Mouse (Mus musculus): Measurements from ENCODE around the gene Olfr1094. TPM values are rescaled to one million over a fixed set of nuclear protein-coding genes. Genes with fewer than 3 reads are reported as not detected.

The Olfr1094 gene
- not detected for polyA plus RNA-seq (2017; shearing (Covaris generic))

DNA sequence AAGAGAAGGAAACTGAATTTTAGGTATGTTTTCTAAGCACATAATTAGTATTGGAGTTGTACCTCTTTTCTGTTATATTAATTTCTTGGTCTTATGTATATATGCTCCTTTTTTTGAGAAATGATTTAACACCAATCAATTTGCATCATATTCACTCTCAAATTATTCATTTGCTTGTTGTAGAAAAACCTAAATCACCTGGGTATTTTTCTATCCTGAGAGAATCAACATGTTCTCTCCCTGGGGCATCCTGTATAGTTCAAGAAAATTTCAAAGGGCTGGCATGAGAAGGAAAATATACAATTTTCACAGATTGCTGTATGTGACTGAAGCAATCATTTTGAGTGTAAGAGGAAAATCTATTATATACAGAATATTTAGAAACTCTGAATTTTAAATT, at the start of gene Olfr1094:
Gene Olfr1094, plus strand, starts transcription at position 301 of the 400 bp plus-strand sequence.
- no peak for ATAC-seq

DNA sequence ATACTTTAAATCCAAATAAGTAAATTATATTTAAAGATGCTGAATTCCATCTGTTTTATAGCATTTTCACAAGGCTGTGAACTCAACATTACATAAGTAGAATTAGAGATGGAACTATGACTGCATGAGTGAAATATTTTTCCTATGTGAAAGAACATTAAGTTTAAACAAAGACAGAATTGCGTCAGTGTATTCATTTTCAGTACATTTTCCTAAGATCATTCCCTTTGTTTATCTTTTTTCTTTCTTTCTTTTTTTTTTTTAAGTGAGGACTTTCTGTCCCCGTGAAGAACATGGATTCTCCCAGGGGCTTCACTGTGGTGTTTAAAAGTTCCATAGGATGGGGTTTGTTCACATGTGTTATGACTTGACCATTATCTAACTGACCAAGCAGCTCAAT, 42.3 kb upstream of the Olfr1094 start, which contains the start of gene Olfr1093:
Gene Olfr1093, plus strand, starts transcription at position 301 of the 400 bp plus-strand sequence.
- ATAC-seq = no peak

DNA sequence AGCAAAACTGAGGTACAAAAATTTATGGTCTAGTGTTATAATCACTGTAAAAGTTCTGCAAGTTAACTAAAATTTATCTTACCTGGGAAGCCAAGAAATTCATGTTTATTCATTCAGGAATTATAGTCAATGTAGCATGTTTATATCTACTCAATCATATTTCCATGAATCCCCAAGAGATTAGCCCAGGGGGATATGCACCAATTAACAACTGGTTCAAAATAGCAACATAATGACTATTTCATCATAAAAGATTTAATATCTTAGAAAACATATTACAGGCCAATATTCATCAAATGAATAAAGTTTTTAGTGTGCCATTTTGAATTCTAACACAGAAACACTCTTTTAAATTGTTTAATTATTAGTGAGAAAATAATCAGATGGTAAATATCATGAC, 14.5 kb upstream of the Olfr1094 start, which contains the start of gene Olfr141:
Gene Olfr141, minus strand, starts transcription at position 101 of the 400 bp plus-strand sequence.
- no peak for ATAC-seq

DNA sequence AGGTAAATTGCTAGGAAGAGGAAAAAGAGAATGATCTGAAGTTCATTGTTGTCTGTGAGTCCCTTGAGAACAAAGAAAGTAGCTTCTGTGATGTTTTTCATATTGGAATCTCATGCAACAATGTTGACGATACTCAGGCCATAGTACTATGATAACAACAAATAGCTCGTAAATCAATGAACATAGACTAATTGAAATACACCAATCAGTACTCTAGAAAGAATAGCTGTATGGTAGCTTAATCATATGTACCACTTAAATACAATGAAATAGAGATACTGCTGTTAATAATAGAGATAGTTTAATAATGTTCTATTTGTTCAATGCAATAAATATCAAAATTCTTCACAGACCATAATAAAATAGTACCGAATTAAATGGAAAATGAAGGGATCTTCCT, 27.1 kb downstream of the Olfr1094 start, which contains the start of gene Olfr1095:
Gene Olfr1095, minus strand, starts transcription at position 101 of the 400 bp plus-strand sequence.
- no peak for ATAC-seq

DNA sequence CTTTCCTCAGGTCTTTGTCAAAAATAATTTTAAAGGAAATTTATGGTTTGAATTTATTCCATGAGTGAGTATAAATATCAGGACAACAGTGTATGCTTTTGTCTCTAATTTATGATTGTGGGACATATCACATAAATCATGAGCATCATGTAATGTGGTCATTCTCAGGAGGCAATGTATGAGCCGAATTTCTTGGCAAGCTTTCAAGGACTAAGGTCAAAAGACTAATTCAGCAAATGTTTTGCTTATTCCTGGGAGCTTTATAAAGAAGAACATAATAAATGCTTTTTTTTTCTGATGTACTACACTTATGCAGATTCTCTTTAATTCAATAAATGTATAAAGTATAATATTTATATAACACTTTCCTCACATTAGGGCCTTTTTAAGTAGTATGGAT, 50.2 kb downstream of the Olfr1094 start, which contains the start of gene Gm13723:
Gene Gm13723, minus strand, starts transcription at position 101 of the 400 bp plus-strand sequence.
- no peak for ATAC-seq

Other genes with a start within 250 kb of the Olfr1094 start
- gene Olfr1082, start 225.7 kb upstream of the Olfr1094 start, polyA plus RNA-seq (2017; shearing (Covaris generic)) = not detected
- gene Olfr1084, start 184.9 kb upstream of the Olfr1094 start, polyA plus RNA-seq (2017; shearing (Covaris generic)) = not detected
- not detected for gene Olfr1085, start 162.6 kb upstream of the Olfr1094 start, polyA plus RNA-seq (2017; shearing (Covaris generic))
- not detected for gene Olfr1086, start 144.6 kb upstream of the Olfr1094 start, polyA plus RNA-seq (2017; shearing (Covaris generic))
- gene Olfr1087, start 126.3 kb upstream of the Olfr1094 start, polyA plus RNA-seq (2017; shearing (Covaris generic)) = not detected
- not detected for gene Olfr1089, start 91.0 kb upstream of the Olfr1094 start, polyA plus RNA-seq (2017; shearing (Covaris generic))
- gene Olfr1090, start 65.7 kb upstream of the Olfr1094 start, polyA plus RNA-seq (2017; shearing (Covaris generic)) = under 1 TPM in 1 of 2 experiments, not detected in 1; 0.15 TPM
- not detected for gene Olfr1093, start 42.2 kb upstream of the Olfr1094 start, polyA plus RNA-seq (2017; shearing (Covaris generic))
- gene Olfr141, start 14.6 kb upstream of the Olfr1094 start, polyA plus RNA-seq (2017; shearing (Covaris generic)) = not detected
- not detected for gene Olfr1095, start 27.0 kb downstream of the Olfr1094 start, polyA plus RNA-seq (2017; shearing (Covaris generic))
- not detected for gene Gm13723, start 50.1 kb downstream of the Olfr1094 start, polyA plus RNA-seq (2017; shearing (Covaris generic))
- not detected for gene Olfr1097, start 67.6 kb downstream of the Olfr1094 start, polyA plus RNA-seq (2017; shearing (Covaris generic))
- not detected for gene Olfr1098, start 99.9 kb downstream of the Olfr1094 start, polyA plus RNA-seq (2017; shearing (Covaris generic))
- gene Olfr1099, start 136.0 kb downstream of the Olfr1094 start, polyA plus RNA-seq (2017; shearing (Covaris generic)) = not detected
- gene Olfr1100, start 155.3 kb downstream of the Olfr1094 start, polyA plus RNA-seq (2017; shearing (Covaris generic)) = not detected
- gene Olfr1101, start 166.6 kb downstream of the Olfr1094 start, polyA plus RNA-seq (2017; shearing (Covaris generic)) = not detected
- gene Olfr1102, start 173.7 kb downstream of the Olfr1094 start, polyA plus RNA-seq (2017; shearing (Covaris generic)) = not detected
- gene Olfr1104, start 202.4 kb downstream of the Olfr1094 start, polyA plus RNA-seq (2017; shearing (Covaris generic)) = not detected
- gene Olfr1105, start 211.9 kb downstream of the Olfr1094 start, polyA plus RNA-seq (2017; shearing (Covaris generic)) = not detected
- not detected for gene Olfr1106, start 227.6 kb downstream of the Olfr1094 start, polyA plus RNA-seq (2017; shearing (Covaris generic))

Measured in CD4-positive, CD25-positive, alpha-beta regulatory T cell, adult 4 months (primary cell).